Mouse (Mus musculus): Measurements from ENCODE around the gene Faap24.

GRCm38 (mm10) chr7:35415801-35416653, 19.4 kb upstream of the Faap24 start:
- TF ChIP-seq CTCF (IDR thresholded peaks at IDR 0.05; ENCODE audit: extremely low read depth, insufficient read depth, low read length) (no peak), POLR2A (IDR thresholded peaks at IDR 0.05; ENCODE audit: extremely low read depth, insufficient read depth, low read length) (no peak)
